In genomic region chr3:122446678-122447077, GRCm38 (mm10) we compare ENCODE assay signal across 18 mouse cellular contexts.
"Had no signal": no experiment of that assay in that cellular context is flagged by ENCODE, and none has a peak within 500 bp of the region (broad histone marks: within the 10 kb centered on the region; RNA-seq: fewer than 3 reads in every experiment).

No protein-coding gene starts in this region.

- H3K9ac ChIP-seq: lung, embryonic 14.5 days; midbrain, embryonic 12.5 days; neural tube, embryonic 13.5 days; neural tube, embryonic 15.5 days had no signal

- DNase-seq: lung, embryonic 14.5 days; lung, postnatal 10 days; lung, postnatal 4 days; midbrain, embryonic 14.5 days; retina, postnatal 1 day; right cerebral cortex, adult 18-20 months; right cerebral cortex, postnatal 25 days; right cerebral cortex, postnatal 4 days; spleen, adult 18-20 months; thymus, adult 18-20 months; thymus, postnatal 14 days; thymus, postnatal 36 days had no signal

- ATAC-seq: midbrain, embryonic 16.5 days had no signal

- H3K27ac ChIP-seq: midbrain, embryonic 10.5 days; midbrain, embryonic 12.5 days; neural tube, embryonic 13.5 days; neural tube, embryonic 15.5 days had no signal

- H3K9me3 ChIP-seq: midbrain, embryonic 10.5 days; midbrain, embryonic 12.5 days; neural tube, embryonic 13.5 days; neural tube, embryonic 15.5 days had no signal

- H3K27me3 ChIP-seq: midbrain, embryonic 12.5 days; neural tube, embryonic 13.5 days; neural tube, embryonic 15.5 days had no signal

- H3K4me2 ChIP-seq: lung, embryonic 14.5 days; midbrain, embryonic 12.5 days; neural tube, embryonic 13.5 days; neural tube, embryonic 15.5 days had no signal

- H3K4me1 ChIP-seq: midbrain, embryonic 12.5 days; neural tube, embryonic 13.5 days; neural tube, embryonic 15.5 days had no signal

- H3K4me3 ChIP-seq: midbrain, embryonic 10.5 days; midbrain, embryonic 12.5 days; myocyte; neural tube, embryonic 13.5 days; neural tube, embryonic 15.5 days had no signal

- H3K36me3 ChIP-seq: midbrain, embryonic 12.5 days; neural tube, embryonic 13.5 days; neural tube, embryonic 15.5 days had no signal
